Mouse (Mus musculus): ENCODE results near the gene Haus3. TPM values are rescaled to one million over a fixed set of nuclear protein-coding genes. Genes with fewer than 3 reads are reported as not detected.

Haus3 gene
- total RNA-seq, 1 experiment from 2014 or later = 148 TPM

GRCm38 (mm10) chr5:34187601-34188316, 18.4 kb upstream of the Haus3 start, which contains the start of gene Mxd4:
Mxd4 (minus strand) TSS chr5:34187720.
- peak; percentile 94 for ATAC-seq (replicated peaks; ENCODE audit: low read depth, poor library complexity, severe bottlenecking)

DNA sequence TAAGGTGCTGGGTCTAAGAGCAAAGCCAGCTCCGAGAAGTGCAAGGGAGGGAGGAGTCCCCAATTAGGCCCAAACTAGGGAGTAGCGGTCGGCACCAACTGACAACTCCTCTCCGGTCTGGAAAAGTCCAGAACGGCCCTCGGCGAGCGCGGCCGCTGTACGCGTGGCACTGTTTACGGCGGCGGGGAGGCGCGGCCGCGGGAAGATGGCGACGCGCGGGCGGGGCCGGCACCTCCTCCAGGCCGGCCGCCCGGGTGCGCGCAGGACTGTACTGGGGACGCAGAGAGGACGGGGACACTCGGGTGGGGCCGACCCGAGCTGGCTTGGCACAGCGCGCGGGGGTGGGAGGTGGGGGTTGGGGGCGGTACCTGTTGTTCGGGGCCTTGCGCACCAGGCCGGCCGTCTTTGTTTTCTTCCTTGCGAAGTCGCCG, 17.6 kb upstream of the Haus3 start:
- no peak for ATAC-seq (replicated peaks; ENCODE audit: low read depth, poor library complexity, severe bottlenecking)

DNA sequence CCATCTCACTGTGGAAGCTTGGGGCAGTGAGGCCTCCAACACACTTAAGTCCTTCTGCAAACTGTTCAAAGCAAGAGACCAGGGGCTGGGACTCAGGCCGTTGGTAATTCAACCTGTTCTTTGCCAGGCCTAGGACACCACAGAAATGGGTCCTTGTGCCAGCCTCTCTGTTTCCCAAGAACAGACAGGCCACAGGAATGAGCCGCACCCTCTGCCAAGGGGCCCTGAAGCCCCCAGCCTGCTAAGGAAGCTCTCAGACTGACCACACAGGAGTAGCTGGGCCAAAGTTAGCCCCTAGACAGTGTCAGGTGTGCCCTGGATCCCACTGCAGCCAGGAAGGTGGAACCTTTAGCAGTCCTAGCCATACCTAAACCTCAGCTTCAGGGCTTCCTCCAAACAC, 17.1 kb upstream of the Haus3 start:
- ATAC-seq (replicated peaks; ENCODE audit: low read depth, poor library complexity, severe bottlenecking) = no peak

DNA sequence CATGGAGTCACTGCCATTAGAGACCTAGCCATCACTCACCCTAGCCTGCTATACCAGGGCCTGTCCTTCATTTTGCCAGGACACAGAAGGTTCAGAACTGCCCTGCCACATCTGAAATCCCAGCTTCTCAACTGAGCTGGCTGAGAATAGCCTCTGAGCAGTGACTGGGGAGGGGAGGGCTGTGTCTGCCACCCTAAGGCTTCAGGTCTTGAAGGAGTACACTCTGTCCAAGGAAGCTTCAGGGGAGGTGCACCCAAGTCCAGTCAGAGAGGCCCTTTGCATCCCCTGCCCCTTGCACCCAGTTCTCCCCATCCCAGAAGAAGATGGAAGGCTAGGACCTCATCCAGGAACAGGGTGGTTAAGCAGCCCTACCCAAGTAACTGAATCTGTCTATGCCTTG, 16.5 kb upstream of the Haus3 start:
- ATAC-seq (replicated peaks; ENCODE audit: low read depth, poor library complexity, severe bottlenecking) = no peak

DNA sequence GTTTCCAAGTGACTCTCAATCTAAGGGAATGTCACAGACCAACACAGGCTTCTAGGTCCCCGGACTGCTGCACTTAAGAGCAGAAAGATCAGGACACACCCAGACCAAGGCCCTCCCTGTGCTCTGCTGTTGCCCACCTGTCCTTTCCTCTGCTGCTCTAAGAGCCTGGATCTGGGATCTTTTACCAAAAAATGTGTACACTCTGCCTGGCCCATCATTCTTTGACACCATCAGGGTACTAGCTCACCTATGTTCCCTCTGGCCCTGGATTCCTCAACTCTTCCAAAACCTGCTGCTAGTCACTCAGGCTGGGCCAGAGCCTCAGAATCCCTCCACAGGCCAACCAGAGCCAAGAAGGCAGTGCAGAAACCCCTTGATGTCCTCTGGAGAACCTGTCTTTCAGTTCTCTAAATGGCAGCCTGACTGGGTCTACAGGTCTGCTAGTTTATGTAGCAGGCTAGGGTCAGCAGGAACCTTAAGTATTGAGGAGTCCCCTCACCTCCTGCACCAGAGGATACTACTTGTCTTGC, 15.8 kb upstream of the Haus3 start:
- ATAC-seq (replicated peaks; ENCODE audit: low read depth, poor library complexity, severe bottlenecking) = no peak

GRCm38 (mm10) chr5:34183976-34184375, 14.6 kb upstream of the Haus3 start:
- no peak for ATAC-seq (replicated peaks; ENCODE audit: low read depth, poor library complexity, severe bottlenecking)

- ATAC-seq (replicated peaks; ENCODE audit: low read depth, poor library complexity, severe bottlenecking) = no peak
Observed at GRCm38 (mm10) chr5:34183156-34183880, 14.0 kb upstream of the Haus3 start.

DNA sequence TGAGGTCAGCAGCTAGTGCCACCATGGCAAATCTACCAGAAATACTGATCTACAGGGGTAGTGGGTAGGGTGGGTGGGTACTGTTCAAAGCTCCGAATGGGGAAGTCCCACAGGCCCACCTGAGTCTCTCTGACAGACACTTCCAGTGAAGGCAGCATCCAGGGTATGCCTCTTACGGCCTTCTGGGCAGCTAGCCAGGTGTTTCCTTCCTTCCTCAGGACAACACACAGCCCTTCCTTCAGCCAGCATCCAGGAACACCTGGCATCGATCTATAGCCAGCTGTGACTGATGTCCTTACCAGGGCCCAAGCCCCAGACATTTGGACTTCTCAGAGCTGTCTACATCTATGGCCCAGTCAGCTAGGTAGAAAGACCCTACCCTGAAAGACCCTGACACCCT, 13.2 kb upstream of the Haus3 start:
- ATAC-seq (replicated peaks; ENCODE audit: low read depth, poor library complexity, severe bottlenecking) = no peak

DNA sequence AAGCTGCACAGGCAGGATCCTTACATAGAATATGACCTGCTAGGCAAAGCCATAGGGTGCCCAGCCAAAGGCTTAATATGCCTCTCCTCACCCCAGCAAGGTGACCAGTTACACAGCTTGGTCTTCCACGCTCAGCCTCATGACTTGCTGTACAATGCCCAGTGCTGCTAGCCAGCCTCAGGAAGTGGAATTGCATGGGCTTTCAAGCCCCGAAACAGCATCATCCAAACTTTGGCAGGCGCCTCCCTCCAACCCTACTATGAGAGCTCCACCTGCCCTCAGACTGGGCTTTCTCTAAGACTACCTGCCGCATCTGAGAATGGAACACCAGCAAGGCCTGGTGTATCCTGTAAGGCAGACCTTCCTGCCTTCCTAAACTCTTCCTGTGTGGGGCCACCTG, 8.5 kb upstream of the Haus3 start:
- ATAC-seq (replicated peaks; ENCODE audit: low read depth, poor library complexity, severe bottlenecking) = no peak

DNA sequence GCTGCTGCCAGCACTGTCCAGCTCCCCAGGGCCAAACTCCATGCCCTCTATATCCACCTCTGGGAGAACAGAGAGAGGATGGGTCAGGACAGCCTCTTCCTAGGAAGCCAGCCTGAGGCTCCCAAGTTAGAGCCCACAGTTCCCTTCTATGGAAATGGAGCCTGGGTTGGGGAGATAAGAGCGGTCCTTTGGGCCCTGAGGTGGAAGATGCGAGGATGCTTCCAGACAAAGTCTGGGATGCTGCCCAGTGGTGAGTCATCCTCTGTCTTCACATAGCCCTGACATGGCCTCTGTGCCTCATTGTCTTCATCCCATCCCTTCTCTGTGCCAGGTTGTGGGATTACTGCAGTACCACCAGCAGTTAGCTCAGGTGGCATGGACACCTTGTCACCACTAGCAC, 7.8 kb upstream of the Haus3 start:
- no peak for ATAC-seq (replicated peaks; ENCODE audit: low read depth, poor library complexity, severe bottlenecking)

DNA sequence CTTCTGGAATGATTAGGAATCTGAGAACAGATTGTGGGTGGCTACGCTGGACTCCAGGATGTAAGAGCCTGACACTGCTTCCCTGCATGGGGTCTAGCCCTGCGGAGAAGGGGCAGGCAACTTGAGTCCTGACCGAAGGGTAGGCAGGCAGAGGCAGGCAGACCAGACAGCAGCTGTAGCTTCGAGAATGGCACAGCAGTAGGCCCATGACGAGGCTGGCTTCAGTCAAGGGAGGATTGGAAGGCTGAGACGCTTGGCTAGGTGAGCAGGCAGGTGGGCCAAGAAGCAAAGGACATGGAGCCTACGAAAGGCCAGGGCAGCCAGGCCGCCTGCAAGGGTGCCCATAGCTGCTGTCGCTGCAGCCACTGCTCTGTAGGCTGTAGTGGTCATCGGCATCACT, 7.4 kb upstream of the Haus3 start:
- no peak for ATAC-seq (replicated peaks; ENCODE audit: low read depth, poor library complexity, severe bottlenecking)

GRCm38 (mm10) chr5:34175403-34175694, 6.0 kb upstream of the Haus3 start:
- ATAC-seq (replicated peaks; ENCODE audit: low read depth, poor library complexity, severe bottlenecking) = no peak

GRCm38 (mm10) chr5:34174550-34175402, 5.4 kb upstream of the Haus3 start:
- ATAC-seq (replicated peaks; ENCODE audit: low read depth, poor library complexity, severe bottlenecking) = no peak

- ATAC-seq (replicated peaks; ENCODE audit: low read depth, poor library complexity, severe bottlenecking) = no peak
Observed at GRCm38 (mm10) chr5:34174021-34174420, 4.7 kb upstream of the Haus3 start.

DNA sequence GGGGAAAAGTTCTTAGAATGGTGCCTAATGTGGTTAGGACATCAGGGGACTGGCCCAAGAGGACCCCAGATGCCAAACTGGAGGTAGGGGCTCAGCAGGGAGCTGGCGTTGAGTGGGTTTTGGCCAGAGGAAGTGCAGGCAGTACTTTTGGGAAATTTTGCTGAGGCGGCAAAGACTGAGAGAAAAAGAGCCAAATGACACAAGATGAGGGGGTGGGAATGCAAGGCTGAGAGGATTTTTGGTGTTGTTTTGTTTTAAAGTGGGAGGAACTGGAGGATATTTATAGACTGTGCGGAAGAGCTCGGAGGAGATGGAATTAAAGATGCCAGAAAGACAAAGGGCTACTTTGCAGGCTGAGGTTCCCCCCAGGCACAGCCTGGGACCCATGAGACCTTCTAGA, 1.4 kb upstream of the Haus3 start:
- ATAC-seq (replicated peaks; ENCODE audit: low read depth, poor library complexity, severe bottlenecking) = no peak

DNA sequence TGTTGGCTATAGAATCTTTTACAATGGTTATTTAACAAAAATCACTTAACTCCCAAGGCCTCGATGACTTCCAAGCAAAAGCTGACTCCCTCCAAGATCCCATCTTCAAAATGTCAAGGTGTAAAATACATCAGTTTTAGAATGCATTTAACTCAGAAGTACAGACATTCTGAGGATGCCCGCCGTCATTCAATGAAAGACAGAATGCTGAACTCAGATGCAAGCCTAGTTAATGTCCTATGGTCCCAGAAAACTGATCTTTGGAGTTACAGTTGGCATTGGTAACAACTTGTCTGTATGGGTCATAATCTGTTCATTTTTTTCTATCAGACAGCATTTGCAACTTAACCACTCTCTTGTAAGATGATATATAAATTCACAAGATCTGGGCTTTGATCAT, 627 bp upstream of the Haus3 start:
- ATAC-seq (replicated peaks; ENCODE audit: low read depth, poor library complexity, severe bottlenecking) = no peak

- no peak for ATAC-seq (replicated peaks; ENCODE audit: low read depth, poor library complexity, severe bottlenecking)
Observed at GRCm38 (mm10) chr5:34167857-34168256, 1.5 kb downstream of the Haus3 start.

DNA sequence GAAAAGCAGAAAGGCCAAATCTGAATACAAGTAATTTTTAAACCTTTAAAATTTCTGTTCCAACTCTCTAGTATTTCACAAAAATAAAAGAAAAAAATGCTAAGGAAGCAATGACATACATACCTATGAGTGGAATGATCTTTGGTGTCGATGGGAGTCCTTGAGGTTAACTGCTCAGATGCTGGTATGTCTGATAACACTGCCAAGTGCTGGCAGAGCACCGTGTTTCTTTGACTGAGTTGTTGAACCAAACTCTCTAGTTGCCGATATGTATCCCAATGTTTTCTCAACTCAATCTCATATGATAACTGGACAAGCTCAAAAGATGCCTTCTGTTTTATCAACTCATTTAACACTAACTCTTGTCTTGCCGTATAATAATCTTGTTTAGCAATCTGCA, 3.5 kb downstream of the Haus3 start:
- no peak for ATAC-seq (replicated peaks; ENCODE audit: low read depth, poor library complexity, severe bottlenecking)

DNA sequence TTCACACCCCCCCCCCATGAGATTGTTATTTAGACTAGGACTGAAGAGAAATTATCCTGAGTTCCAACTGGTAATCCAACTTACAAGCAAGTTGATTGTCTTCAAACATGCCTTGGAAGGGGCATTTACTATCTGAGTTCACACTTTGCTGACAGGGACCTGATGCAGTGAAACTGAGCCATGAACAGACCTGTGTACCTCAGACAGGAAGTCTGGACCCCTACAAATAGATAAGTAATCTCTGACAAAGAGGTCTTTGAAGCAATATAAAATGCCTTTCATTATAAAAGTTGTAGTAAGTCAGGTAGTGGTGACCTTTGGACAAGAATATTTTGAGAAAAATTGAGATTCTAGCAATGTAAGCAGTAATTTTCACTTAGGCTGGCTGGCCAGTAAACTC, 20.9 kb downstream of the Haus3 start:
- ATAC-seq (replicated peaks; ENCODE audit: low read depth, poor library complexity, severe bottlenecking) = no peak

- no peak for ATAC-seq (replicated peaks; ENCODE audit: low read depth, poor library complexity, severe bottlenecking)
Observed at GRCm38 (mm10) chr5:34147554-34147953, 21.8 kb downstream of the Haus3 start.

- ATAC-seq (replicated peaks; ENCODE audit: low read depth, poor library complexity, severe bottlenecking) = peak; percentile 86
Observed at GRCm38 (mm10) chr5:34139751-34140150, 29.6 kb downstream of the Haus3 start.
